Mouse (Mus musculus): Measurements from ENCODE around the gene Cfap300. TPM values are rescaled to one million over a fixed set of nuclear protein-coding genes. Genes with fewer than 3 reads are reported as not detected.

Cfap300 gene
- polyA plus RNA-seq (2015; fragmentation: Illumina TruSeq; extraction: RNeasy Lipid Tissue Mini Kit (QIAGEN cat#74804); ENCODE audit: low read depth, low replicate concordance): 13.7 TPM

GRCm38 (mm10) chr9:8042338-8043043 lies at the start of gene Cfap300:
Cfap300 (minus strand) TSS chr9:8042823.

DNA sequence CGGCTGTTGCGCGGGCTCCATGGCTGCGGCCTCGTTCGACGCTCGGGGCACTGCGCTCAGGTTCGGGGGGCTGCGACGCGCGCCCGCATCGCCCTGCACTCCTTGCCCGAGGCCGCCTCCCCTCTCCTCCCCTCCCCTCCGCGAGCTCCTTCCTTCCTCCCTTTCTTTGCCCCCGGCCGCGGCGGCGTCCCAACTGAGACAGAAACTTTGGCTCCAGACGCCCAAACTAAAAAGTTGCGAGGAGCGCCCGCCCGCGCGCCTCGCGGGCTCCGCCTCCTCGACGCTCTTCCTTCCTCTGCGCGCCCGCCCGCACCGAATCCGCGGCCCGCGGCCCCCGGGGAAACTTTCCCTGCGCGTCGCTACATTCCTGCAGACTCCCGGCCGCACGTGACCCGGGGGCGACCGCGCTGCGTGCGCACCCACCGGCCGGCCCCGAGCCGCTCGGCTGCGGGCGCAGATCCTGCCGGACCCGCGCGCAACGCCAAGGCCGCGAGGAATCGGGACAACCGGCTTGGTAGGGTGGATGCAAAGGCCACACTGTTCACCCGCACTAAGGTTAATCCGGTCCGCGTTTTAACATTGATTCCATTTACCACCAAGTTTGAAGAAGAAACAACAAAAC lies 38.1 kb downstream of the Cfap300 start, which contains the start of gene Yap1:
Yap1 (minus strand) TSS at position 227 of the 622 bp plus-strand sequence.

Other genes with a start within 250 kb of the Cfap300 start
- gene Birc2, start 205.8 kb downstream of the Cfap300 start, polyA plus RNA-seq (2015; fragmentation: Illumina TruSeq; extraction: RNeasy Lipid Tissue Mini Kit (QIAGEN cat#74804); ENCODE audit: low read depth, low replicate concordance): 34.4 TPM
- gene Birc3, start 169.6 kb downstream of the Cfap300 start, polyA plus RNA-seq (2015; fragmentation: Illumina TruSeq; extraction: RNeasy Lipid Tissue Mini Kit (QIAGEN cat#74804); ENCODE audit: low read depth, low replicate concordance): 3.1 TPM
- 14.4 TPM for gene Yap1, start 38.2 kb downstream of the Cfap300 start, polyA plus RNA-seq (2015; fragmentation: Illumina TruSeq; extraction: RNeasy Lipid Tissue Mini Kit (QIAGEN cat#74804); ENCODE audit: low read depth, low replicate concordance)
- 12.4 TPM for gene Cep126, start 91.5 kb upstream of the Cfap300 start, polyA plus RNA-seq (2015; fragmentation: Illumina TruSeq; extraction: RNeasy Lipid Tissue Mini Kit (QIAGEN cat#74804); ENCODE audit: low read depth, low replicate concordance)